8 mouse cellular contexts compared by ENCODE assay signal in genomic region chr3:36474938-36475483, GRCm38 (mm10). TPM values are rescaled to one million over a fixed set of nuclear protein-coding genes. Genes with fewer than 3 reads are reported as not detected.
DNase-seq lines count a peak whose midpoint lies in the region; ATAC-seq and TF ChIP-seq lines count a peak whose summit lies in the region.

No protein-coding gene starts in this region.

- H3K4me3 ChIP-seq in hindbrain, embryonic 12.5 days, result peak overlapping the region; percentile 58
- H3K4me3 ChIP-seq in small intestine, adult 2 months (ENCODE audit: low read depth, low read length), result peak overlapping the region; percentile 74

- no peaks in the 10 kb centered on the region for H3K27me3 ChIP-seq in hindbrain, embryonic 12.5 days
- no peaks in the 10 kb centered on the region for H3K27me3 ChIP-seq in small intestine, adult 2 months (ENCODE audit: control insufficient read depth, insufficient read depth, low read length)

- peak overlapping the region; percentile 90 for H3K4me2 ChIP-seq in hindbrain, embryonic 12.5 days (replicated peaks)

- no peaks in the 10 kb centered on the region for H3K36me3 ChIP-seq in hindbrain, embryonic 12.5 days
- no peaks in the 10 kb centered on the region for H3K36me3 ChIP-seq in small intestine, adult 2 months (ENCODE audit: control insufficient read depth, insufficient read depth, low read length)

- peaks cover 9% of the 10 kb centered on the region for H3K4me1 ChIP-seq in hindbrain, embryonic 12.5 days
- H3K4me1 ChIP-seq in small intestine, adult 2 months (ENCODE audit: control insufficient read depth, insufficient read depth, insufficient read length, low read length), result peaks cover 4% of the 10 kb centered on the region; the same call in 1 of the 2 replicates

- DNase-seq in cerebellum, postnatal 14 days, result no peak
- peak; percentile 45 to 53 for DNase-seq in adrenal gland, postnatal 36 days
- peak; percentile 25 to 27 for DNase-seq in frontal cortex, postnatal 10 days (ENCODE audit: low spot score in 2 of 2)
- peak; percentile 17 to 22 for DNase-seq in layer of hippocampus, postnatal 36 days
- peak; percentile 42 to 59 for DNase-seq in lung, postnatal 4 days

- H3K9ac ChIP-seq in hindbrain, embryonic 12.5 days, result peak overlapping the region; percentile 63

- ATAC-seq in cerebellum, adult (ENCODE audit: insufficient number of reproducible peaks, low FRiP score, low TSS enrichment), result peak; percentile 22
- ATAC-seq in hindbrain, embryonic 12.5 days (ENCODE audit: low FRiP score), result no peak

- WGBS in hindbrain, embryonic 12.5 days, result 2% methylated on average over 24 of the region's 24 CpGs
- WGBS in small intestine, adult 2 months, result 1% methylated on average over 24 of the region's 24 CpGs

- TF ChIP-seq POLR2A in small intestine, adult 2 months (IDR thresholded peaks at IDR 0.05; ENCODE audit: low read depth, low read length), result no peak

- TF ChIP-seq CTCF in small intestine, adult 2 months (IDR thresholded peaks at IDR 0.05; ENCODE audit: extremely low read depth, insufficient read length, insufficient replicate concordance, low read depth, low read length), result no peak

- H3K9me3 ChIP-seq in hindbrain, embryonic 12.5 days (replicated peaks), result no peaks in the 10 kb centered on the region

- peak overlapping the region; percentile 26; the same call in 1 of the 2 replicates for H3K27ac ChIP-seq in hindbrain, embryonic 12.5 days
- peak overlapping the region; percentile 78 for H3K27ac ChIP-seq in small intestine, adult 2 months (ENCODE audit: insufficient read depth, low read depth, low read length)

RNA-seq across cellular contexts. Expression of gene Anxa5, which starts 0.7 kb away (rescaled TPM):
- total RNA-seq in adrenal gland, postnatal 36 days (2021), result 100 to 1,000 TPM; 585 to 650 TPM
- 121 and 133 TPM in 2 replicates for polyA plus RNA-seq in hindbrain, embryonic 12.5 days (2016; fragmentation: Nextera tagmentation; extraction: Ambion mirVana)
- 10 to 100 TPM; 46.6 to 49.3 TPM for total RNA-seq in layer of hippocampus, postnatal 36 days (2021)
- 89.2 and 122 TPM in 2 replicates for polyA plus RNA-seq in small intestine, adult 2 months (2012; rRNA removed)

RNA-seq across cellular contexts. Expression of gene 1810062G17Rik, which starts 0.7 kb away (rescaled TPM):
- 1 to 10 TPM in 1 of 2 experiments, under 1 TPM in 1; 0.79 to 2.5 TPM for total RNA-seq in adrenal gland, postnatal 36 days (2021)
- polyA plus RNA-seq in hindbrain, embryonic 12.5 days (2016; fragmentation: Nextera tagmentation; extraction: Ambion mirVana), result 0.52 and 0.56 TPM in 2 replicates
- not detected for total RNA-seq in layer of hippocampus, postnatal 36 days (2021)
- polyA plus RNA-seq in small intestine, adult 2 months (2012; rRNA removed), result 0.29 and 0.41 TPM in 2 replicates

RNA-seq across cellular contexts. Expression of gene Gm11549, which starts 46.6 kb away (rescaled TPM):
- total RNA-seq in adrenal gland, postnatal 36 days (2021), result not detected
- 0.17 and 0.36 TPM in 2 replicates for polyA plus RNA-seq in hindbrain, embryonic 12.5 days (2016; fragmentation: Nextera tagmentation; extraction: Ambion mirVana)
- total RNA-seq in layer of hippocampus, postnatal 36 days (2021), result 1 to 10 TPM; 2.1 to 2.5 TPM
- polyA plus RNA-seq in small intestine, adult 2 months (2012; rRNA removed), result 0.09 TPM in 1 of 2 replicates, not detected in the other

Comparison
In these comparisons a context has a peak if more than half of its experiments do, and no peak if none do; other contexts are left out.
1. DNase-seq: peak in adrenal gland, postnatal 36 days (2 of 2), frontal cortex, postnatal 10 days (2 of 2), layer of hippocampus, postnatal 36 days (2 of 2) and lung, postnatal 4 days (2 of 2); none in cerebellum, postnatal 14 days (0 of 2).
2. RNA of gene Anxa5, which starts 0.7 kb away (total RNA-seq): 585 to 650 TPM in adrenal gland, postnatal 36 days; 46.6 to 49.3 TPM in layer of hippocampus, postnatal 36 days; every median in the first group is over 10 times any median in the second.